Mouse (Mus musculus) liver, adult 10 weeks (tissue): Measurements from ENCODE around the gene Spx. TPM values are rescaled to one million over a fixed set of nuclear protein-coding genes. Genes with fewer than 3 reads are reported as not detected.

Experiments
- polyA plus RNA-seq: library from polyadenylated mRNA; stranded (reverse); fragments of 350-450 nt; fragmentation: Illumina TruSeq; extraction: RNeasy Lipid Tissue Mini Kit (QIAGEN cat#74804); gene quantifications from one replicate; pipeline ENCODE4 v1.2.3, GENCODE M21; 2014; ENCODE audit warnings: low read depth, low replicate concordance

Gene Spx
- not detected for polyA plus RNA-seq

DNA sequence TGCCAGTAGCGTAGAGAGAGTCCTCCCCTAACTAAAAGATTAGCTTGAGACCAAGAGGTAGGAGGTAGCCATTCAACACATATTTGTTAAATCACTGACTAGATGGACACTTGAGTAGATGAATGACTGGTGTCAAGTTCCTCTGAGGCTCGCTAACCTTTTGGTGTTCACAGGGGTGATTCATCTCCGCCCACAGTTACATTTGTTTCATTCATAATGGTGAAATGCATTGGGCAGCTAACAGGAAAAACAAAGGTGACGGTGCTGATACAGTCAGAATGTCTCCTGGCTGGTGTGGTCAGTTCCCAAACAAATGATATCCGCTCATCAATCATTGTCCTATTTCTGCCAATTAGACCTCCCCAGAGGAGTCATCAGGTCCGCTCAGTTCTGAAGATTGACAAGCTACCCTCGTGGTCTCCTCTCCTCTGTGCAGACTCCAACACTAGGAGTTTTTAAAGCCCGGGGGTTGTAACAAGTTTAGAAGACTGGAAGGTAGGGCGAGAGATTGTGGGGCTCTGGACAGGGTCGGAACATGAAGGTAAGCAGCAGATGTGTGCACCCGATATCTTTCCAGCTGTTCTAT is at the start of gene Spx:
Spx (plus strand) TSS at position 536 of the 586 bp plus-strand sequence.

GRCm38 (mm10) chr6:142387011-142387754 is 26.1 kb upstream of the Spx start, which contains the start of the genes Recql and Golt1b:
Gene Recql (minus strand): TSS chr6:142387087.
Gene Golt1b (plus strand): TSS chr6:142387221.

Other genes with a start within 250 kb of the Spx start
- 0.13 TPM for gene Slco1a6, start 204.9 kb upstream of the Spx start, polyA plus RNA-seq
- not detected for gene Iapp, start 115.0 kb upstream of the Spx start, polyA plus RNA-seq
- gene Slco1a5, start 90.5 kb upstream of the Spx start, polyA plus RNA-seq = not detected
- gene Pyroxd1, start 67.8 kb upstream of the Spx start, polyA plus RNA-seq = 17.9 TPM
- gene Recql, start 26.4 kb upstream of the Spx start, polyA plus RNA-seq = 4.5 TPM
- 7.1 TPM for gene Golt1b, start 26.2 kb upstream of the Spx start, polyA plus RNA-seq
- 91.5 TPM for gene Gys2, start 59.7 kb downstream of the Spx start, polyA plus RNA-seq
- 2.8 TPM for gene Ldhb, start 94.5 kb downstream of the Spx start, polyA plus RNA-seq
- gene Kcnj8, start 158.2 kb downstream of the Spx start, polyA plus RNA-seq = 1.9 TPM